Mouse (Mus musculus) adrenal gland, postnatal 10 days (tissue): ENCODE data around the gene 4930455H04Rik. TPM values are rescaled to one million over a fixed set of nuclear protein-coding genes. Genes with fewer than 3 reads are reported as not detected.

Source experiments
- total RNA-seq, 2 experiments: library from RNA; stranded (reverse); gene quantifications; 2 replicates each; pipeline ENCODE4 v1.2.3; 2021

Gene 4930455H04Rik
- total RNA-seq, 2 experiments from 2014 or later = 0.21 TPM; not detected in 1

Other genes with a start within 250 kb of the 4930455H04Rik start
- 10 to 100 TPM; 43.5 to 66.5 TPM for gene Agl, start 160.1 kb upstream of the 4930455H04Rik start, total RNA-seq
- 10 to 100 TPM; 13.9 to 17.4 TPM for gene Frrs1, start 108.8 kb upstream of the 4930455H04Rik start, total RNA-seq
- gene Palmd, start 720 bp downstream of the 4930455H04Rik start, total RNA-seq = 10 to 100 TPM; 59.5 to 68.1 TPM